In genomic region chr11:106159216-106159920, GRCm38 (mm10) we compare ENCODE assay signal across 8 mouse cellular contexts. TPM values are rescaled to one million over a fixed set of nuclear protein-coding genes. Genes with fewer than 3 reads are reported as not detected.
A peak's percentile ranks its signal among the peaks of the same experiment; 100 is the strongest.
DNase-seq lines count a peak whose midpoint lies in the region; ATAC-seq and TF ChIP-seq lines count a peak whose summit lies in the region.

No protein-coding gene starts in this region.

- TF ChIP-seq CTCF in left cerebral cortex, adult 2 months (IDR thresholded peaks at IDR 0.05) = no peak

- under 1% methylated on average over 23 of the region's 25 CpGs for WGBS in liver, embryonic 15.5 days (ENCODE audit: insufficient replicate concordance)

- H3K4me1 ChIP-seq in liver, embryonic 15.5 days (replicated peaks) = peaks cover 60% of the 10 kb centered on the region

- peak; percentile 46 to 54 for DNase-seq in left cerebral cortex, adult 2 months (ENCODE audit: extremely low spot score in 1 of 2, low spot score in 2 of 2)
- no peak for DNase-seq in left cerebral cortex, adult 11 months (ENCODE audit: low spot score)
- peak; percentile 62 to 66 for DNase-seq in cerebellum, adult 18-20 months
- peak; percentile 76 for DNase-seq in forelimb bud, embryonic 11.5 days (ENCODE audit: low read depth, low spot score)
- peak; percentile 51 for DNase-seq in kidney, adult 11 months
- peak; percentile 89 to 91 for DNase-seq in natural killer cell, adult 2 months (ENCODE audit: low spot score in 2 of 2)
- DNase-seq in thymus, postnatal 25 days = peak; percentile 95

- peak overlapping the region; percentile 93 for H3K4me2 ChIP-seq in liver, embryonic 15.5 days

- H3K4me3 ChIP-seq in left cerebral cortex, adult 2 months = peak overlapping the region; percentile 75
- peak overlapping the region; percentile 69 for H3K4me3 ChIP-seq in liver, embryonic 15.5 days (replicated peaks)

- peak overlapping the region; percentile 66 for H3K9ac ChIP-seq in liver, embryonic 15.5 days

- H3K27me3 ChIP-seq in liver, embryonic 15.5 days = peaks cover 37% of the 10 kb centered on the region

- H3K9me3 ChIP-seq in liver, embryonic 15.5 days (replicated peaks) = no peaks in the 10 kb centered on the region

- intact Hi-C loops in left cerebral cortex, adult 2 months (cut with DNase I) = no loop called here

- peaks cover 16% of the 10 kb centered on the region for H3K36me3 ChIP-seq in liver, embryonic 15.5 days (replicated peaks)

- peak; percentile 18 for ATAC-seq in liver, embryonic 15.5 days (ENCODE audit: insufficient read depth)

- H3K27ac ChIP-seq in left cerebral cortex, adult 2 months = peak overlapping the region; percentile 99
- H3K27ac ChIP-seq in liver, embryonic 15.5 days (replicated peaks) = peak overlapping the region; percentile 84

RNA-seq across cellular contexts. Expression of gene Gm10840, which starts 1.3 kb away (rescaled TPM):
- total RNA-seq in left cerebral cortex, adult 2 months (2021) = not detected
- not detected in 2 replicates for polyA plus RNA-seq in liver, embryonic 15.5 days (2015; fragmentation: Nextera tagmentation; extraction: Ambion mirVana)

RNA-seq across cellular contexts. Expression of gene Limd2, which starts 1.3 kb away (rescaled TPM):
- total RNA-seq in left cerebral cortex, adult 2 months (2021) = 10 to 100 TPM; 78.1 to 96.5 TPM
- 82.2 and 82.7 TPM in 2 replicates for polyA plus RNA-seq in liver, embryonic 15.5 days (2015; fragmentation: Nextera tagmentation; extraction: Ambion mirVana)

RNA-seq across cellular contexts. Expression of gene Strada, which starts 42.6 kb away (rescaled TPM):
- total RNA-seq in left cerebral cortex, adult 2 months (2021) = 10 to 100 TPM; 30.9 to 31.5 TPM
- polyA plus RNA-seq in liver, embryonic 15.5 days (2015; fragmentation: Nextera tagmentation; extraction: Ambion mirVana) = 7.8 and 7.9 TPM in 2 replicates

RNA-seq across cellular contexts. Expression of gene Ccdc47, which starts 56.8 kb away (rescaled TPM):
- 10 to 100 TPM; 83.2 to 84.8 TPM for total RNA-seq in left cerebral cortex, adult 2 months (2021)
- polyA plus RNA-seq in liver, embryonic 15.5 days (2015; fragmentation: Nextera tagmentation; extraction: Ambion mirVana) = 36.4 and 37.3 TPM in 2 replicates

RNA-seq across cellular contexts. Expression of gene Ddx42, which starts 57.4 kb away (rescaled TPM):
- 10 to 100 TPM; 63.4 to 68.7 TPM for total RNA-seq in left cerebral cortex, adult 2 months (2021)
- 21.3 and 22.4 TPM in 2 replicates for polyA plus RNA-seq in liver, embryonic 15.5 days (2015; fragmentation: Nextera tagmentation; extraction: Ambion mirVana)
